Mouse (Mus musculus) limb, embryonic 11.5 days (tissue): ENCODE measurements around the gene Cox14. TPM values are rescaled to one million over a fixed set of nuclear protein-coding genes. Genes with fewer than 3 reads are reported as not detected.
"Not testable (repeated sequence)": the region's sequence is repeated elsewhere in the genome, so short reads cannot be mapped to it uniquely, and the experiment has no call there.

Experiments
- ATAC-seq: fragments of 200-750 bp; cut with Nextera tagmentation; 2 replicates; pipeline ENCODE4 v1.8.0; 2017; ENCODE audit warnings: low read depth; ENCODE audit not compliant: insufficient number of reproducible peaks, low FRiP score, low TSS enrichment
- DNase-seq: peaks from one replicate; pipeline ENCODE4 v3.0.0-alpha.2; 2015; ENCODE audit warnings: low spot score
- H3K27ac ChIP-seq: fragments of 300-500 bp; sonication (generic); replicated peaks from 2 replicates; pipeline ENCODE4 v1.5.1; 2014; ENCODE audit warnings: low read depth, mild to moderate bottlenecking, low read length
- H3K27me3 ChIP-seq: fragments of 300-500 bp; sonication (generic); 2 replicates; pipeline ENCODE4 v1.6.1; 2014; ENCODE audit warnings: mild to moderate bottlenecking, low read length, mixed read lengths; ENCODE audit not compliant: control insufficient read depth, insufficient read depth
- H3K36me3 ChIP-seq: fragments of 300-500 bp; sonication (generic); 2 replicates; pipeline ENCODE4 v1.6.1; 2014; ENCODE audit warnings: mild to moderate bottlenecking, low read length, moderate library complexity, mixed read lengths; ENCODE audit not compliant: control insufficient read depth, insufficient read depth
- H3K4me1 ChIP-seq: fragments of 300-500 bp; sonication (generic); 2 replicates; pipeline ENCODE4 v1.6.1; 2014; ENCODE audit warnings: low read length, mixed read lengths; ENCODE audit not compliant: control insufficient read depth, insufficient read depth
- H3K4me2 ChIP-seq: fragments of 300-500 bp; sonication (generic); 2 replicates; pipeline ENCODE4 v1.6.1; 2014; ENCODE audit warnings: low read depth, mild to moderate bottlenecking, moderate library complexity; ENCODE audit not compliant: severe bottlenecking
- H3K4me3 ChIP-seq: fragments of 300-500 bp; sonication (generic); 2 replicates; pipeline ENCODE4 v1.5.1; 2014; ENCODE audit warnings: low read depth, low read length
- H3K9ac ChIP-seq: fragments of 300-500 bp; sonication (generic); 2 replicates; pipeline ENCODE4 v1.6.1; 2014; ENCODE audit warnings: mild to moderate bottlenecking, low read length
- H3K9me3 ChIP-seq: fragments of 300-500 bp; sonication (generic); 2 replicates; pipeline ENCODE4 v1.6.1; 2016; ENCODE audit warnings: low read length; ENCODE audit not compliant: control insufficient read depth
- WGBS: fragments of 180-500 bp; shearing (Covaris S2); extraction: QIAGEN DNeasy Blood & Tissue Kit; methylation state at CpG from one replicate; pipeline ENCODE4 v1.1.7; 2014; 5-methylcytosine and 5-hydroxymethylcytosine counted together
- polyA plus RNA-seq: library from polyadenylated mRNA; unstranded; fragments of >200 nt; fragmentation: Nextera tagmentation; extraction: Ambion mirVana; gene quantifications from 2 replicates; pipeline ENCODE4 v1.2.1, GENCODE M21; 2014

Cox14 gene
- polyA plus RNA-seq, 1 experiment from 2014 or later = 123 TPM

DNA sequence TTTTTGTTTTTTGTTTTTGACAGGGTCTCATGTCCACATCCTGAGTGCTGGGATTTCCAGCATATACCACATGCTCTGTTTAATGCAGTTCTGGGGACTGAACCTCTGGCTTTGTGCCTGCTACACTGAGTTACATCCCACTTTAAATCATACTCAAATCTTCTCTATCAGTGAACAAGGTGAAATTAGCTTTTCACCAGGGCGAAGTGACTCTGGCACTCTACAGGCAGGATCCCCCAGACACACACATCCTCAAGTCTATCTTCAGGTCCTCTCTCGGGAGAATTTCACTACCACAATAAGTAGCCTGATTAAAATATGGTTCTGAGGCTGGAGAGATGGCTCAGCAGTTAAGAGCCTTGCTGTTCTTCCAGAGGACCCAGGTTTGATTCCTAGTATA is 1.1 kb downstream of the Cox14 start:
- ATAC-seq (no peak), DNase-seq (no peak)
- Histone ChIP-seq H3K4me2 (peak overlapping the region; percentile 79), H3K9me3 (peaks cover 3% of the 10 kb centered on the region; the same call in 1 of the 2 replicates), H3K9ac (no peak overlapping the region; the same call in 1 of the 2 replicates), H3K36me3 (peaks cover 13% of the 10 kb centered on the region), H3K4me1 (peaks cover 19% of the 10 kb centered on the region; the same call in 1 of the 2 replicates), H3K4me3 (peak overlapping the region; percentile 78), H3K27ac (no peak overlapping the region), H3K27me3 (no peaks in the 10 kb centered on the region)
- WGBS = 79% methylated on average over 2 of the region's 2 CpGs

GRCm38 (mm10) chr15:99727039-99727438 is 1.6 kb downstream of the Cox14 start:
- H3K9ac ChIP-seq, DNase-seq, H3K27ac ChIP-seq, H3K4me2 ChIP-seq, ATAC-seq, H3K4me3 ChIP-seq, H3K27me3 ChIP-seq, H3K9me3 ChIP-seq: not testable (repeated sequence)
- WGBS = 96% methylated on average over 4 of the region's 5 CpGs
- Histone ChIP-seq H3K36me3 (peaks cover 13% of the 10 kb centered on the region), H3K4me1 (peaks cover 19% of the 10 kb centered on the region; the same call in 1 of the 2 replicates)

GRCm38 (mm10) chr15:99727525-99727924 is 2.1 kb downstream of the Cox14 start:
- H3K9ac ChIP-seq = no peak overlapping the region
- peaks cover 13% of the 10 kb centered on the region for H3K36me3 ChIP-seq
- H3K9me3 ChIP-seq = peaks cover 3% of the 10 kb centered on the region; the same call in 1 of the 2 replicates
- H3K4me1 ChIP-seq = peaks cover 19% of the 10 kb centered on the region; the same call in 1 of the 2 replicates
- DNase-seq (no peak), ATAC-seq (no peak)
- H3K4me2 ChIP-seq = no peak overlapping the region
- no peak overlapping the region for H3K4me3 ChIP-seq
- no peaks in the 10 kb centered on the region for H3K27me3 ChIP-seq
- WGBS = 96% methylated on average over 12 of the region's 12 CpGs
- H3K27ac ChIP-seq = no peak overlapping the region

DNA sequence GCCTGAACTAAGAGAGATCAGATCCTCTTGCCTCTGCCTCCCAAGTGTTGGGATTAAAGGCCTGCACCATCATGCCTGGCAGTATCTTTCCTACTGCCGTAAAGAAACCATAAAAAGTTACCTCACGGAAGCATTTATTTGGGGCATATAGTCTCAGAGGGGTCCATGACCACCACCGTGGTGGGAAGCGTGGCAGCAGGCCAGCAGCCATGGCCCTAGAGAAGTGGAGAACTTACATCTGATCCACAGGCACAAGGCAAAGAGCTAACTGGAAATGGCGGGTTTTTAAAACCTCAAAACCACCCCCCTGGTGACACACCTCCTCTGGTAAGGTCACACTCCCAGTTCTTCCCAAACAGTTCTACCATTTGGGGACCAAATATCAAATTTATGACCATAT is 2.8 kb downstream of the Cox14 start:
- no peak for ATAC-seq
- WGBS = 94% methylated on average over 5 of the region's 5 CpGs

GRCm38 (mm10) chr15:99729056-99729783 is 3.8 kb downstream of the Cox14 start:
- Histone ChIP-seq H3K36me3 (peaks cover 13% of the 10 kb centered on the region), H3K9me3 (peaks cover 3% of the 10 kb centered on the region; the same call in 1 of the 2 replicates), H3K27me3 (no peaks in the 10 kb centered on the region), H3K4me1 (peaks cover 8% of the 10 kb centered on the region; the same call in 1 of the 2 replicates), H3K4me2 (no peak overlapping the region), H3K4me3 (no peak overlapping the region), H3K9ac (no peak overlapping the region), H3K27ac (no peak overlapping the region)
- 98% methylated on average over 3 of the region's 4 CpGs for WGBS
- ATAC-seq (no peak), DNase-seq (no peak)

More for the DNA sequence above, 2.8 kb downstream of the Cox14 start:
- Histone ChIP-seq H3K4me2 (no peak overlapping the region), H3K4me1 (peaks cover 18% of the 10 kb centered on the region; the same call in 1 of the 2 replicates), H3K27me3 (no peaks in the 10 kb centered on the region), H3K9me3 (peaks cover 3% of the 10 kb centered on the region; the same call in 1 of the 2 replicates), H3K4me3 (no peak overlapping the region), H3K9ac (no peak overlapping the region), H3K36me3 (peaks cover 13% of the 10 kb centered on the region), H3K27ac (no peak overlapping the region)
- no peak for DNase-seq

DNA sequence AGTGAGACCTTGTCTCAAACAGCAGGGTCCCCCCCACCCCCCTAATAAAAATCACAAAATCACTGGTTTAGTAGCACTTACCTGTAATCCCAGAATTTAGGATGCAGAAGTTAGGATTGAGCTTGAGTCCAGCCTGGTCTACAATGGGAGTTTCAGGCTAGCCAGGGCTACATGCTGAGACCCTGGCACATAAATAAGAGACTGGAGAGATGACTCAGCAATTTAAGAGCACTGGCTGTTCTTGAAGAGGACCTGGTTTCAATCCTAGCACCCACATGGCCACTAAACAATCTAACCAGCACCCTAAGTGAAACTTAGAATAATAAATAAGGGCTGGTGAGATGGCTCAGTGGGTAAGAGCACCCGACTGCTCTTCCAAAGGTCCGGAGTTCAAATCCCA is 5.7 kb downstream of the Cox14 start:
- no peak overlapping the region for H3K27ac ChIP-seq
- H3K36me3 ChIP-seq = peaks cover 13% of the 10 kb centered on the region
- H3K4me3 ChIP-seq = no peak overlapping the region
- H3K9ac ChIP-seq = no peak overlapping the region
- ATAC-seq = no peak
- H3K27me3 ChIP-seq = no peaks in the 10 kb centered on the region
- peaks cover 3% of the 10 kb centered on the region; the same call in 1 of the 2 replicates for H3K4me1 ChIP-seq
- no peak overlapping the region for H3K4me2 ChIP-seq
- DNase-seq = no peak
- H3K9me3 ChIP-seq = peaks cover 3% of the 10 kb centered on the region; the same call in 1 of the 2 replicates
- WGBS = 97% methylated on average over 2 of the region's 2 CpGs

DNA sequence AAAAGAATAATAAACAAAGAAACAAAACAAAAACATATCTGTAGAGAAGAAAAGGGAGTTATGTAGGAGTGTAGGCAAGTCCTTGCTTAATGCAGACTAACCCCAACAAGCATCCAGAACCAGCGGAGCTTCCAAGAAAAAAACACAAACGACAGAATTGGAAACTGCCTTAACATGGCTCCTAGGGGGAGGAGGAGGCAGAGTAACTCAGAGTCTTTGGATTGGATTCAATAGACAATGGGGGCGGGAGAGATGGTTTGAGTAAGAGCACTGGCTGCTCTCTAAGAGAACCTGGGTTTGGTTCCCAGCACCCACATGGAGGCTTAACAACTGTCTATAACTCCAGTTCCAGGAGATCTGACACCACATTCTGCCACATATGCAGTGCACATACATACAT is 6.3 kb downstream of the Cox14 start:
- WGBS = 94% methylated on average over 3 of the region's 3 CpGs
- H3K36me3 ChIP-seq = peaks cover 13% of the 10 kb centered on the region
- ATAC-seq (no peak), DNase-seq (no peak)
- no peak overlapping the region for H3K4me3 ChIP-seq
- H3K4me2 ChIP-seq = no peak overlapping the region
- peaks cover 3% of the 10 kb centered on the region; the same call in 1 of the 2 replicates for H3K9me3 ChIP-seq
- peaks cover under 1% of the 10 kb centered on the region; the same call in 1 of the 2 replicates for H3K4me1 ChIP-seq
- no peak overlapping the region for H3K27ac ChIP-seq
- H3K27me3 ChIP-seq = no peaks in the 10 kb centered on the region
- H3K9ac ChIP-seq = no peak overlapping the region

DNA sequence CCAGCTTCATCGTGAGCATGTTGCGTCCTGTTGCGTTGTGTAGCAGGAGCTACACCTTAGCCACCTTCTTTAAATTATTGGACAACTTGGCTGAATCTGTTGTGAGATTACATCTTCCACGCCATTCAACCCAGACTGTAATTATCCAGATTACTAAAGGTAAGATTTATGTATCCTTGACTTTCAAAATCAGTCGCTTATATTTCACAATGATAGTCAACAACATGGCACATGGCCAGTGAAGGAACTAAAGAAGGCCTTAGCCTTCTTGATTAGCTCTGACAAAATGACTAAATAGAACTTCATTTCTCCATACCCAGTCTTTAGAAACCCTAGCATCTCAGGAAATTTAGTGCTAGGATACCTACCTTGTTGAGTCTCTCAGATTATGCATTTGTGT is 7.8 kb downstream of the Cox14 start:
- no peak for DNase-seq
- no peak overlapping the region for H3K9ac ChIP-seq
- H3K9me3 ChIP-seq = peaks cover 3% of the 10 kb centered on the region; the same call in 1 of the 2 replicates
- no peak overlapping the region for H3K27ac ChIP-seq
- H3K4me3 ChIP-seq = no peak overlapping the region
- WGBS = 88% methylated on average over 5 of the region's 5 CpGs
- H3K4me2 ChIP-seq = no peak overlapping the region
- no peaks in the 10 kb centered on the region for H3K27me3 ChIP-seq
- ATAC-seq = no peak
- H3K4me1 ChIP-seq = no peaks in the 10 kb centered on the region
- H3K36me3 ChIP-seq = peaks cover 15% of the 10 kb centered on the region
